Mouse (Mus musculus): ENCODE results near the gene Spef1. TPM values are rescaled to one million over a fixed set of nuclear protein-coding genes. Genes with fewer than 3 reads are reported as not detected.
A peak's percentile ranks its signal among the peaks of the same experiment; 100 is the strongest.

Spef1 gene
- total and polyA plus RNA-seq, 2 experiments from 2014 or later, result 0.97 to 5.2 TPM

DNA sequence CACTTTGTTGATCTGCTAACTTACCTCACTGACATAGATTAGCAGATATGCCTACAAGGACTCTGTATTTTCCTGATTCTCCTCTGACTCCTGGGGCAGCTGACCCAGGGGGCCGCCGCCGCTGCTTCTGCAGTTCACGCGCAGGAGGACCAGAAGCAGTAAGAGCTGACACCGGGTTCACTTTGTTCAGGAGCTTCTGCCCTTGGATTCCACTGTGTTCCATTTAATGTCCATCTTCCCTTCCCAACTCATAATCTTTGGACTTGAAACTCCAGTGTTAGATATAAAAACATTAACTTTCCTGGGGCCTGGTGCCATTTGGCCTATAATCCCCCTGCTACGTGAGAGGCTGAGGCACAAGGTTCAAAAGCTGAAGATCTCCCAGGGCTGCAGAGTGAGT lies 23.2 kb downstream of the Spef1 start:
- H3K4me3 ChIP-seq (ENCODE audit: low read depth, low read length), result no peak overlapping the region
- no peak for TF ChIP-seq EP300 (IDR thresholded peaks at IDR 0.05; ENCODE audit: low read depth)
- TF ChIP-seq CTCF (IDR thresholded peaks at IDR 0.05; ENCODE audit: low read depth), result no peak
- DNase-seq (ENCODE audit: low spot score) (no peak), ATAC-seq (ENCODE audit: insufficient read depth, low read depth) (no peak)
- H3K4me2 ChIP-seq (ENCODE audit: low read depth, low read length), result no peak overlapping the region
- no peaks in the 10 kb centered on the region for H3K36me3 ChIP-seq (replicated peaks; ENCODE audit: control insufficient read depth, insufficient read depth, low read length)
- no peaks in the 10 kb centered on the region for H3K9me3 ChIP-seq (replicated peaks; ENCODE audit: control insufficient read depth, low read length)
- H3K9ac ChIP-seq (replicated peaks; ENCODE audit: low read depth, low read length), result no peak overlapping the region
- peaks cover 6% of the 10 kb centered on the region; the same call in 1 of the 2 replicates for H3K4me1 ChIP-seq (ENCODE audit: control insufficient read depth, insufficient read depth)
- no peaks in the 10 kb centered on the region for H3K27me3 ChIP-seq (ENCODE audit: control insufficient read depth, insufficient read depth, low read length)
- H3K27ac ChIP-seq (ENCODE audit: low read depth), result no peak overlapping the region
- WGBS, result 67% methylated on average over 7 of the region's 7 CpGs

GRCm38 (mm10) chr2:131160671-131161111 lies 26.4 kb downstream of the Spef1 start:
- peak overlapping the region; percentile 84 for H3K27ac ChIP-seq (ENCODE audit: low read depth)
- H3K27me3 ChIP-seq (ENCODE audit: control insufficient read depth, insufficient read depth, low read length), result no peaks in the 10 kb centered on the region
- TF ChIP-seq EP300 (IDR thresholded peaks at IDR 0.05; ENCODE audit: low read depth) (no peak), CTCF (IDR thresholded peaks at IDR 0.05; ENCODE audit: low read depth) (peak; percentile 49)
- ATAC-seq (ENCODE audit: insufficient read depth, low read depth), result peak; percentile 7
- H3K4me1 ChIP-seq (ENCODE audit: control insufficient read depth, insufficient read depth), result peaks cover 7% of the 10 kb centered on the region; the same call in 1 of the 2 replicates
- DNase-seq (ENCODE audit: low spot score), result peak; percentile 57
- H3K4me3 ChIP-seq (ENCODE audit: low read depth, low read length), result peak overlapping the region; percentile 70
- H3K9ac ChIP-seq (replicated peaks; ENCODE audit: low read depth, low read length), result peak overlapping the region; percentile 62
- WGBS, result under 1% methylated on average over 17 of the region's 17 CpGs
- H3K9me3 ChIP-seq (replicated peaks; ENCODE audit: control insufficient read depth, low read length), result no peaks in the 10 kb centered on the region
- peak overlapping the region; percentile 99 for H3K4me2 ChIP-seq (ENCODE audit: low read depth, low read length)
- 0 out of 2 replicates have a peak, but pooled peaks cover 1% of the 10 kb centered on the region for H3K36me3 ChIP-seq (replicated peaks; ENCODE audit: control insufficient read depth, insufficient read depth, low read length)

GRCm38 (mm10) chr2:131159938-131160581 lies 27.0 kb downstream of the Spef1 start, which contains the start of gene 1700037H04Rik:
TSS of gene 1700037H04Rik (minus strand) at chr2:131160081.
- TF ChIP-seq EP300 (IDR thresholded peaks at IDR 0.05; ENCODE audit: low read depth) (no peak), CTCF (IDR thresholded peaks at IDR 0.05; ENCODE audit: low read depth) (no peak)
- DNase-seq (ENCODE audit: low spot score) (peak; percentile 99), ATAC-seq (ENCODE audit: insufficient read depth, low read depth) (peak; percentile 98)
- WGBS, result 0% methylated on average over 52 of the region's 54 CpGs
- H3K4me2 ChIP-seq (ENCODE audit: low read depth, low read length), result peak within 1 kb of the TSS; percentile 99
- peak within 1 kb of the TSS; percentile 71 for H3K9ac ChIP-seq (replicated peaks; ENCODE audit: low read depth, low read length)
- peaks cover 8% of the 10 kb centered on the region; the same call in 1 of the 2 replicates for H3K36me3 ChIP-seq (replicated peaks; ENCODE audit: control insufficient read depth, insufficient read depth, low read length)
- H3K4me3 ChIP-seq (ENCODE audit: low read depth, low read length), result peak within 1 kb of the TSS; percentile 70
- peak within 1 kb of the TSS; percentile 84 for H3K27ac ChIP-seq (ENCODE audit: low read depth)
- H3K4me1 ChIP-seq (ENCODE audit: control insufficient read depth, insufficient read depth), result peaks cover 7% of the 10 kb centered on the region; the same call in 1 of the 2 replicates
- no peaks in the 10 kb centered on the region for H3K27me3 ChIP-seq (ENCODE audit: control insufficient read depth, insufficient read depth, low read length)
- no peaks in the 10 kb centered on the region for H3K9me3 ChIP-seq (replicated peaks; ENCODE audit: control insufficient read depth, low read length)

DNA sequence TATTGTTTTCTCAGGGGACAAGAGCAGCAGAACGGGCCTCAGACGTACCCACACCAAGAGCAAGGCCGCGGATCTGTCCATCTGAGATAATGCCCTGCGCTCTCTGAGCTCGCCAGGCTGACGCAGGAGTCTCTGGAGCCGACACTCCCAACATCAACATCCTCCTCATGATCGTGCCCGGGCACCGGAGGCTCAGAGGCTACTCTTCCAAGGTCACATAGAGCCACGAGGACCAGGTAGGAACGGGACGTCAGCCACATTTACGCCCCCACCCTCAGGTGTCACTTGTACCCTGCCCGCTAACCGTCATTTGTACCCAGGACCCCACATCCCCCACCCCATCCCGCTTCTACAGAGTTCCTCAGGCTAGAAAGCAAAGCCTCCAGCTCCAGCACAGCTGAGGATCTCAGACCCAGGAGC lies 27.6 kb downstream of the Spef1 start:
- Histone ChIP-seq H3K4me3 (ENCODE audit: low read depth, low read length) (peak overlapping the region; percentile 70), H3K9ac (replicated peaks; ENCODE audit: low read depth, low read length) (peak overlapping the region; percentile 71), H3K9me3 (replicated peaks; ENCODE audit: control insufficient read depth, low read length) (no peaks in the 10 kb centered on the region), H3K27me3 (ENCODE audit: control insufficient read depth, insufficient read depth, low read length) (no peaks in the 10 kb centered on the region), H3K36me3 (replicated peaks; ENCODE audit: control insufficient read depth, insufficient read depth, low read length) (peaks cover 10% of the 10 kb centered on the region; the same call in 1 of the 2 replicates), H3K27ac (ENCODE audit: low read depth) (peak overlapping the region; percentile 63), H3K4me2 (ENCODE audit: low read depth, low read length) (peak overlapping the region; percentile 99), H3K4me1 (ENCODE audit: control insufficient read depth, insufficient read depth) (peaks cover 7% of the 10 kb centered on the region; the same call in 1 of the 2 replicates)
- peak; percentile 30 for ATAC-seq (ENCODE audit: insufficient read depth, low read depth)
- TF ChIP-seq EP300 (IDR thresholded peaks at IDR 0.05; ENCODE audit: low read depth) (no peak), CTCF (IDR thresholded peaks at IDR 0.05; ENCODE audit: low read depth) (no peak)
- WGBS, result 1% methylated on average over 18 of the region's 18 CpGs
- peak; percentile 47 for DNase-seq (ENCODE audit: low spot score)

DNA sequence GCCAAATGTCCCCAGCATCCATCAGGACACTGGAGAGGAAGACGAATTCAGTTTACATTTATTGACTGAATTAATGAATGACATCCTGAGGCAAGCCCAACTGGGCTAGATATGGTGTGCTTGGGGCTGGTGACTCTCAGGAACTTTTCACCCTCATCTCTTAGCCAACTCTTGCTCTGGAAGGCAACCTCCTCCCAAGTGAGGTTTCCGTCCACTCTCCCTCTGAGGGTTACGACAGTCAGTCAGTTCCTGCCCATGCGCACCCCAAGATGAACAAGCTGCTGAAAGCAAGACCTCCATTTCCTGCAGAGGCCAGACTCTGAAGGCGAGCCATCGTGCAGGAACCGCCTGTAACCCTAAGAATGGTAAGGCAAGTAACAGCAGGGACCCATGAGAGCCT lies 30.1 kb downstream of the Spef1 start:
- WGBS, result 85% methylated on average over 7 of the region's 7 CpGs

More for the DNA sequence above, 30.1 kb downstream of the Spef1 start:
- ATAC-seq (ENCODE audit: insufficient read depth, low read depth) (no peak), DNase-seq (ENCODE audit: low spot score) (no peak)
- Histone ChIP-seq H3K4me3 (ENCODE audit: low read depth, low read length) (no peak overlapping the region), H3K27me3 (ENCODE audit: control insufficient read depth, insufficient read depth, low read length) (no peaks in the 10 kb centered on the region), H3K9ac (replicated peaks; ENCODE audit: low read depth, low read length) (no peak overlapping the region), H3K9me3 (replicated peaks; ENCODE audit: control insufficient read depth, low read length) (no peaks in the 10 kb centered on the region), H3K4me2 (ENCODE audit: low read depth, low read length) (no peak overlapping the region), H3K27ac (ENCODE audit: low read depth) (no peak overlapping the region), H3K36me3 (replicated peaks; ENCODE audit: control insufficient read depth, insufficient read depth, low read length) (peaks cover 15% of the 10 kb centered on the region), H3K4me1 (ENCODE audit: control insufficient read depth, insufficient read depth) (peaks cover 7% of the 10 kb centered on the region; the same call in 1 of the 2 replicates)
- TF ChIP-seq EP300 (IDR thresholded peaks at IDR 0.05; ENCODE audit: low read depth), result no peak
- TF ChIP-seq CTCF (IDR thresholded peaks at IDR 0.05; ENCODE audit: low read depth), result no peak
